Mouse (Mus musculus): ENCODE measurements at regions not wholly inside any gene's neighbourhood (a gene's known extent, or its start where the extent isn't known, plus 50 kb on each side); places are given as distances from the start of the nearest gene placed in this dataset.
A peak's percentile ranks its signal among the peaks of the same experiment; 100 is the strongest.

GRCm38 (mm10) chr12:29095406-29096032 is 343.9 kb downstream of the Eipr1 start:
- H3K9ac ChIP-seq (replicated peaks; ENCODE audit: low read length, poor library complexity, severe bottlenecking) = no peak overlapping the region
- no peak for DNase-seq (ENCODE audit: low spot score)
- no peaks in the 10 kb centered on the region for H3K36me3 ChIP-seq (ENCODE audit: insufficient read depth, low read length)
- no peak overlapping the region for H3K4me3 ChIP-seq (ENCODE audit: low read depth, low read length)
- no peaks in the 10 kb centered on the region for H3K27me3 ChIP-seq (ENCODE audit: insufficient read depth, low read length)
- H3K9me3 ChIP-seq (ENCODE audit: low read length) = no peaks in the 10 kb centered on the region
- WGBS = 15% methylated on average over 1 of the region's 1 CpGs
- H3K4me2 ChIP-seq (ENCODE audit: low read depth, low read length, poor library complexity, severe bottlenecking) = no peak overlapping the region
- no peak for TF ChIP-seq CTCF (IDR thresholded peaks at IDR 0.05)
- H3K27ac ChIP-seq (ENCODE audit: low read depth, low read length) = peak overlapping the region; percentile 67
- H3K4me1 ChIP-seq (ENCODE audit: insufficient read depth, low read length) = peaks cover 10% of the 10 kb centered on the region
- ATAC-seq (ENCODE audit: low FRiP score) = no peak

- Histone ChIP-seq H3K4me1 (ENCODE audit: insufficient read depth, low read length) (peaks cover 10% of the 10 kb centered on the region), H3K27ac (ENCODE audit: low read depth, low read length) (peak overlapping the region; percentile 67), H3K4me3 (ENCODE audit: low read depth, low read length) (no peak overlapping the region), H3K4me2 (ENCODE audit: low read depth, low read length, poor library complexity, severe bottlenecking) (peak overlapping the region; percentile 20), H3K9me3 (ENCODE audit: low read length) (no peaks in the 10 kb centered on the region), H3K27me3 (ENCODE audit: insufficient read depth, low read length) (no peaks in the 10 kb centered on the region), H3K36me3 (ENCODE audit: insufficient read depth, low read length) (no peaks in the 10 kb centered on the region), H3K9ac (replicated peaks; ENCODE audit: low read length, poor library complexity, severe bottlenecking) (no peak overlapping the region)
- peak; percentile 59 for TF ChIP-seq CTCF (IDR thresholded peaks at IDR 0.05)
- DNase-seq (ENCODE audit: low spot score) (peak; percentile 79), ATAC-seq (ENCODE audit: low FRiP score) (peak; percentile 87)
- WGBS = 4% methylated on average over 16 of the region's 16 CpGs
These were observed 344.7 kb downstream of the Eipr1 start for GRCm38 (mm10) chr12:29096033-29096913.

GRCm38 (mm10) chr12:29100042-29100570 is 348.5 kb downstream of the Eipr1 start:
- H3K4me2 ChIP-seq (ENCODE audit: low read depth, low read length, poor library complexity, severe bottlenecking) = no peak overlapping the region
- ATAC-seq (ENCODE audit: low FRiP score) = no peak
- no peaks in the 10 kb centered on the region for H3K36me3 ChIP-seq (ENCODE audit: insufficient read depth, low read length)
- no peak for DNase-seq (ENCODE audit: low spot score)
- no peak overlapping the region for H3K27ac ChIP-seq (ENCODE audit: low read depth, low read length)
- H3K9me3 ChIP-seq (ENCODE audit: low read length) = no peaks in the 10 kb centered on the region
- H3K4me3 ChIP-seq (ENCODE audit: low read depth, low read length) = no peak overlapping the region
- 61% methylated on average over 3 of the region's 3 CpGs for WGBS
- no peaks in the 10 kb centered on the region for H3K27me3 ChIP-seq (ENCODE audit: insufficient read depth, low read length)
- no peak overlapping the region for H3K9ac ChIP-seq (replicated peaks; ENCODE audit: low read length, poor library complexity, severe bottlenecking)
- no peak for TF ChIP-seq CTCF (IDR thresholded peaks at IDR 0.05)
- H3K4me1 ChIP-seq (ENCODE audit: insufficient read depth, low read length) = peaks cover 10% of the 10 kb centered on the region

DNA sequence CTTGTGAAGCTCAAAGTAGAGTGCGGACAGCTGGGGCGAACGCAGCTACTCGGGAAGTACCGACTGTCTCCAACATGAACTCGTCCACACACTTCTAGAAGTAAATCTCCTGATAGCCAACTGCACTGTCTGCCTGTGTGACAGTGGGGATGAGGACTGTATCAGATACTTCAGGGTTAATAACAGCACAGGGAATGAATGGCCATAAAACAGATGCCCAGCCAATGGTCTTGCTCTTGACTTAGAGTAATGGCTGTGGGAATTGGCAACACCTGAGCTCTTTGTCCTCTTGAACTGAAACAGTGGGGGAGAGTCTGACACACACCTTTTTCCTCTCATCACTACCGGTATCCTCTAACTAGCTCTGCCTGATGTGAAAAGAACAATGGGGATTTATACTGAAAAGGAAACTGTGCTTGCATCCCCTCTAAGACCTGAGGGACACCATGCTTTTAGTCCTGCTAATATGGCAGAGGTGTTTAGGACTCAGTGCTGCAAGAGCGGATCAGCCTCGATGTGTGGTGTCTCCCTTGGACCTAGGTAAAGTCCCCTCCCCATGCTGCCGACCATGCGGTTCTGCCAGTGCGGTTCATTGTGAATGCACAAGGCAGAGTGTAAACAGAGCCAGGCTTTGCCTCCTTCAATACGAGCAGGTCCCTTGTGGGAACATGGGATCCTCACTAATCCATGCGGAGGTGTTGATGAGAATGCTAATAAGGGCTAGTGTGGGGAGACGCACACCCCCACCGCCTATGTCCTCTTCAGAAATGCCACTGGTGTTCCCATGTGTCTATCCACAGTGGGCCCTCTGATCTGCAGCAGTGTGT is 355.5 kb downstream of the Eipr1 start:
- no peak overlapping the region for H3K4me3 ChIP-seq (ENCODE audit: low read depth, low read length)
- WGBS = 41% methylated on average over 16 of the region's 16 CpGs
- H3K36me3 ChIP-seq (ENCODE audit: insufficient read depth, low read length) = no peaks in the 10 kb centered on the region
- 0 out of 2 replicates have a peak, but pooled peaks cover 5% of the 10 kb centered on the region for H3K4me1 ChIP-seq (ENCODE audit: insufficient read depth, low read length)
- H3K4me2 ChIP-seq (ENCODE audit: low read depth, low read length, poor library complexity, severe bottlenecking) = no peak overlapping the region
- H3K27me3 ChIP-seq (ENCODE audit: insufficient read depth, low read length) = no peaks in the 10 kb centered on the region
- no peaks in the 10 kb centered on the region for H3K9me3 ChIP-seq (ENCODE audit: low read length)
- TF ChIP-seq CTCF (IDR thresholded peaks at IDR 0.05) = no peak
- ATAC-seq (ENCODE audit: low FRiP score) = peak; percentile 81
- peak overlapping the region; percentile 8; the same call in 1 of the 2 replicates for H3K27ac ChIP-seq (ENCODE audit: low read depth, low read length)
- DNase-seq (ENCODE audit: low spot score) = peak; percentile 69
- H3K9ac ChIP-seq (replicated peaks; ENCODE audit: low read length, poor library complexity, severe bottlenecking) = no peak overlapping the region

- peak overlapping the region; percentile 8; the same call in 1 of the 2 replicates for H3K27ac ChIP-seq (ENCODE audit: low read depth, low read length)
- no peak overlapping the region for H3K4me3 ChIP-seq (ENCODE audit: low read depth, low read length)
- H3K27me3 ChIP-seq (ENCODE audit: insufficient read depth, low read length) = no peaks in the 10 kb centered on the region
- no peak overlapping the region for H3K9ac ChIP-seq (replicated peaks; ENCODE audit: low read length, poor library complexity, severe bottlenecking)
- 31% methylated on average over 3 of the region's 3 CpGs for WGBS
- DNase-seq (ENCODE audit: low spot score) = no peak
- H3K4me2 ChIP-seq (ENCODE audit: low read depth, low read length, poor library complexity, severe bottlenecking) = no peak overlapping the region
- ATAC-seq (ENCODE audit: low FRiP score) = no peak
- H3K4me1 ChIP-seq (ENCODE audit: insufficient read depth, low read length) = 0 out of 2 replicates have a peak, but pooled peaks cover 5% of the 10 kb centered on the region
- no peaks in the 10 kb centered on the region for H3K9me3 ChIP-seq (ENCODE audit: low read length)
- no peak for TF ChIP-seq CTCF (IDR thresholded peaks at IDR 0.05)
- no peaks in the 10 kb centered on the region for H3K36me3 ChIP-seq (ENCODE audit: insufficient read depth, low read length)
These were observed 356.1 kb downstream of the Eipr1 start for GRCm38 (mm10) chr12:29107720-29108051.

All from midbrain, postnatal 0 days (tissue).